Mouse (Mus musculus) liver, embryonic 14.5 days (tissue): ENCODE data around the gene Zfp937.
"Not testable (repeated sequence)": the region's sequence is repeated elsewhere in the genome, so short reads cannot be mapped to it uniquely, and the experiment has no call there.

Experiments
- CTCF ChIP-seq: IDR thresholded peaks from 2 replicates; pipeline ENCODE4 v1.5.1; 2016; ENCODE audit warnings: antibody characterized with exemption, low read depth, control low read depth
- EP300 ChIP-seq: IDR thresholded peaks from 2 replicates; pipeline ENCODE4 v1.6.1; 2016; ENCODE audit warnings: antibody characterized with exemption, low read depth

- TF ChIP-seq CTCF, EP300: not testable (repeated sequence)
These were observed 36.8 kb upstream of the Zfp937 start for GRCm38 (mm10) chr2:150181046-150181445.
